Mouse (Mus musculus): ENCODE data around the gene Tnfrsf8. TPM values are rescaled to one million over a fixed set of nuclear protein-coding genes. Genes with fewer than 3 reads are reported as not detected.

The Tnfrsf8 gene
- total and polyA plus RNA-seq, 3 experiments, result 12.7 to 31.0 (median 24.7) TPM

GRCm38 (mm10) chr4:145246173-145247011 is 68.6 kb downstream of the Tnfrsf8 start, which contains the start of gene Tnfrsf1b (continued):
- TF ChIP-seq E2F4 (IDR thresholded peaks at IDR 0.05; ENCODE audit: insufficient replicate concordance, low read depth, low read length) (peak; percentile 55; the same call in 1 of the 2 replicates), MAX (IDR thresholded peaks at IDR 0.05; ENCODE audit: low read length) (peak; percentile 23), RAD21 (IDR thresholded peaks at IDR 0.05; ENCODE audit: low read depth, low read length) (no peak), MXI1 (IDR thresholded peaks at IDR 0.05; ENCODE audit: low read depth, low read length) (peak; percentile 75), MYC (IDR thresholded peaks at IDR 0.05; ENCODE audit: low read depth, low read length) (no peak), SMC3 (IDR thresholded peaks at IDR 0.05; ENCODE audit: low read depth, low read length) (peak; percentile 32), ETS1 (conservative IDR thresholded peaks at IDR 0.05; ENCODE audit: low read depth, low read length) (peak; percentile 55), JUND (conservative IDR thresholded peaks at IDR 0.05; ENCODE audit: low read depth, low read length) (0 out of 2 replicates have a peak, but pooled peaks have one; percentile 21), CTCF (conservative IDR thresholded peaks at IDR 0.05 in 1 of 2, IDR thresholded peaks at IDR 0.05 in 1 of 2; ENCODE audit: low read depth in 2 of 2, low read length in 2 of 2) (peak in 1 of 2 experiments; percentile 13; a peak in 1 of 4 replicates), POLR2A (IDR thresholded peaks at IDR 0.05; ENCODE audit: low read depth, low read length) (peak; percentile 93), EP300 (IDR thresholded peaks at IDR 0.05; ENCODE audit: low read length) (peak; percentile 55), ZKSCAN1 (IDR thresholded peaks at IDR 0.05; ENCODE audit: borderline replicate concordance, low read depth, low read length) (no peak)

DNA sequence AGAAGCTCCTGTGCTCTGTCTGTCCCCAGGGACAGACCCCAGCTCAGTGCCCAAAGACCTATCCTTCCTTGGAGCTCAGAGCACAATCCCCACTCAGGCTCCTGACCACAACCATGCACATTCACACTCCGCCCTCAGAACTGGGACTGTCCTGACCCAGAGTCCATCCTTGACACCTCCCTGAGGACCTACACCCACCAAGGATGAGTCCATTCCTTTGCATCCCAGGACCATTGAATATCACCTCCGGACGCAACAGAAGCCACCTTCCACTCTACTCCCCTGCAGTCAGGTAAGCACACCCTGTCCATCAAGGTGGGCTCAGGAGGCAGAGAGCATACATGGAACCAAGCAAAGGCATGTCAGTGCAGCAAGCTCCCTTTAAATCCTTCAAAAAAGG is 69.4 kb downstream of the Tnfrsf8 start:
- dilution Hi-C loops (cut with MboI; ENCODE audit: extremely low pct_ligation_motif_present, extremely low pct_unique_long_range_greater_than_20kb, low sequenced_read_pairs), result no loop called here
- in situ Hi-C loops (cut with MboI; ENCODE audit: low pct_ligation_motif_present, low pct_unique_long_range_greater_than_20kb, low sequenced_read_pairs), result no loop called here
- DNase-seq (ENCODE audit: extremely low read depth), result no peak
- Histone ChIP-seq H3K27me3 (replicated peaks) (no peaks in the 10 kb centered on the region), H3K9me3 (replicated peaks; ENCODE audit: low read length) (no peaks in the 10 kb centered on the region), H3K27ac (ENCODE audit: insufficient read depth, low read depth) (no peak overlapping the region), H3K4me3 (replicated peaks in 1 of 3; ENCODE audit: low read depth in 2 of 3, low read length in 2 of 3, poor library complexity in 1 of 3) (peak overlapping the region; percentile 44 to 86 (median 84)), H3K36me3 (replicated peaks in 1 of 2; ENCODE audit: control insufficient read depth in 1 of 2, insufficient read depth in 1 of 2, low read length in 1 of 2) (peaks cover 0 to 16% of the 10 kb centered on the region in 2 experiments), H3K79me2 (replicated peaks; ENCODE audit: control insufficient read depth, extremely low read depth, insufficient read depth, poor library complexity, severe bottlenecking) (peaks cover 11% of the 10 kb centered on the region), H3K9ac (ENCODE audit: insufficient read depth, low read depth) (peak overlapping the region; percentile 63; the same call in 1 of the 2 replicates), H3K4me1 (ENCODE audit: control insufficient read depth in 1 of 2, insufficient read depth in 2 of 2) (peaks cover 43 to 80% of the 10 kb centered on the region in 2 experiments), H3K4me2 (ENCODE audit: insufficient read depth, low read depth, poor library complexity, severe bottlenecking) (peak overlapping the region; percentile 46)
- TF ChIP-seq MYC (IDR thresholded peaks at IDR 0.05; ENCODE audit: low read depth, low read length) (no peak), JUND (conservative IDR thresholded peaks at IDR 0.05; ENCODE audit: low read depth, low read length) (no peak)

DNA sequence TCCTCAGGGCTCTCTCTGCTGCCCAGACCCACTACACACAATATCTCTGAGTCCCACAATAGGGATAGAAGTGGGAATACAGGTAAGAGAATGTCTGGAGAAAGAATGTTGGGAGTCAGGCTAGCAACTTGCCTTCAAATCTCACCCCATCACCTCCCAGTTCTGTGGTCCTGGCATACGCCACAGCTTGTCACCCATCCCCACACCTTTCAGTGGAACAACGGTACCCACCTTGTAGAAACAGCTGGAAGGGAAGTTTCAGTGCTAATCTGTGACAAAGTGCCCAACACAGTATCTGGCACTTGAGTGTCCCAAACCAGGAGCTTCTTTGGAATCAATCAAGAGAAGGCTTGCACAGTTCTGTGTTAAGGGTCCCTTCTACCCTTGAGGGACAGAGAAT is 70.3 kb downstream of the Tnfrsf8 start:
- Histone ChIP-seq H3K4me1 (ENCODE audit: control insufficient read depth in 1 of 2, insufficient read depth in 2 of 2) (peaks cover 38 to 80% of the 10 kb centered on the region in 2 experiments), H3K4me3 (replicated peaks in 1 of 3; ENCODE audit: low read depth in 2 of 3, low read length in 2 of 3, poor library complexity in 1 of 3) (no peak overlapping the region), H3K36me3 (replicated peaks in 1 of 2; ENCODE audit: control insufficient read depth in 1 of 2, insufficient read depth in 1 of 2, low read length in 1 of 2) (peaks cover 0 to 19% of the 10 kb centered on the region in 2 experiments), H3K9me3 (replicated peaks; ENCODE audit: low read length) (no peaks in the 10 kb centered on the region), H3K9ac (ENCODE audit: insufficient read depth, low read depth) (no peak overlapping the region), H3K27ac (ENCODE audit: insufficient read depth, low read depth) (no peak overlapping the region), H3K79me2 (replicated peaks; ENCODE audit: control insufficient read depth, extremely low read depth, insufficient read depth, poor library complexity, severe bottlenecking) (peaks cover 11% of the 10 kb centered on the region), H3K27me3 (replicated peaks) (no peaks in the 10 kb centered on the region), H3K4me2 (ENCODE audit: insufficient read depth, low read depth, poor library complexity, severe bottlenecking) (no peak overlapping the region)
- dilution Hi-C loops (cut with MboI; ENCODE audit: extremely low pct_ligation_motif_present, extremely low pct_unique_long_range_greater_than_20kb, low sequenced_read_pairs), result no loop called here
- TF ChIP-seq USF2 (conservative IDR thresholded peaks at IDR 0.05; ENCODE audit: low read depth, low read length), result no peak
- no peak for TF ChIP-seq MAZ (IDR thresholded peaks at IDR 0.05; ENCODE audit: low read depth, low read length)
- no peak for TF ChIP-seq IRF4 (IDR thresholded peaks at IDR 0.05; ENCODE audit: low read depth, low read length)
- TF ChIP-seq NRF1 (IDR thresholded peaks at IDR 0.05; ENCODE audit: low read depth, low read length), result no peak
- no peak for TF ChIP-seq NELFE (IDR thresholded peaks at IDR 0.05; ENCODE audit: low read depth, low read length)
- TF ChIP-seq MEF2A (IDR thresholded peaks at IDR 0.05; ENCODE audit: borderline replicate concordance, low read depth, low read length), result no peak
- TF ChIP-seq CHD1 (IDR thresholded peaks at IDR 0.05; ENCODE audit: low read depth, low read length), result no peak
- no peak for TF ChIP-seq SIN3A (IDR thresholded peaks at IDR 0.05; ENCODE audit: low read length)
- TF ChIP-seq TBP (conservative IDR thresholded peaks at IDR 0.05; ENCODE audit: low read depth, low read length), result no peak
- TF ChIP-seq UBTF (IDR thresholded peaks at IDR 0.05; ENCODE audit: low read depth, low read length), result no peak
- TF ChIP-seq RAD21 (IDR thresholded peaks at IDR 0.05; ENCODE audit: low read depth, low read length), result no peak
- TF ChIP-seq POLR2A (IDR thresholded peaks at IDR 0.05; ENCODE audit: low read depth, low read length), result no peak
- TF ChIP-seq EP300 (IDR thresholded peaks at IDR 0.05; ENCODE audit: low read length), result no peak
- TF ChIP-seq GABPA (IDR thresholded peaks at IDR 0.05; ENCODE audit: insufficient replicate concordance, low read depth, low read length), result no peak
- no peak for TF ChIP-seq E2F4 (IDR thresholded peaks at IDR 0.05; ENCODE audit: insufficient replicate concordance, low read depth, low read length)
- no peak for TF ChIP-seq ETS1 (conservative IDR thresholded peaks at IDR 0.05; ENCODE audit: low read depth, low read length)
- in situ Hi-C loops (cut with MboI; ENCODE audit: low pct_ligation_motif_present, low pct_unique_long_range_greater_than_20kb, low sequenced_read_pairs), result no loop called here
- no peak for DNase-seq (ENCODE audit: extremely low read depth)
